Mouse (Mus musculus) spleen, adult 2 months (tissue): ENCODE measurements around the gene Ell.

Experiments
- CTCF ChIP-seq: fragments of 200-500 bp; IDR thresholded peaks from 2 replicates; pipeline ENCODE4 v1.5.1; 2011; ENCODE audit warnings: mild to moderate bottlenecking, inconsistent platforms; ENCODE audit not compliant: insufficient read depth, insufficient read length, insufficient replicate concordance; ENCODE audit errors: extremely low read depth
- POLR2A ChIP-seq: fragments of 200-500 bp; IDR thresholded peaks from 2 replicates; pipeline ENCODE4 v1.6.1; 2011; ENCODE audit warnings: low read depth, low read length, inconsistent platforms

DNA sequence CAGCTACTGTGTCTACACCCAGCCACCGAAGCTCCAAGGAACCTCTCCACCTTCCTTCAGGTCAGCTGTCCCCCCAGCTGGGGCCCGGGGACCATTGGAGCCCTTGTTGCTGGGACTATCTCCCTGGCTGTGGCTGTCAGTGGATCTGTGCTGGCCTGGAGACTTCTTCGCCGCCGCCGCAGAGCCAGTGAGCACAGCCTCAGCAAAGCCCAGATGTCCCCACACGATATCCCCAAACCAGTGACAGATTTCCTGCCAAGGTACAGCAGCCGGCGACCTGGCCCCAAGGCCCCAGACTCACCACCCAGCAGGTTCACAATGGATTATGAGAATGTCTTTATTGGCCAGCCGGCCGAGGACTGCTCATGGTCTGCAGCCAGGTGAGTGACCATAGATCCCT, 78.7 kb downstream of the Ell start:
- TF ChIP-seq CTCF (no peak), POLR2A (no peak)
